Mouse (Mus musculus) adrenal gland, adult 18-20 months (tissue): ENCODE results near the gene Ddb2. TPM values are rescaled to one million over a fixed set of nuclear protein-coding genes. Genes with fewer than 3 reads are reported as not detected.
A peak's percentile ranks its signal among the peaks of the same experiment; 100 is the strongest.

Experiments used
- DNase-seq, 2 experiments: peaks; one replicate each; pipeline ENCODE4 v3.0.0; 2021 to 2022; ENCODE audit warnings: low spot score in 2 of 2
- long read RNA-seq, 2 experiments: library from polyadenylated mRNA; stranded (forward); transcript quantifications; one replicate each; pipeline ENCODE4 v2.0.0; 2021
- total RNA-seq, 2 experiments: library from RNA; stranded (reverse); gene quantifications; 1 replicate in 1 of 2; 2 replicates in 1 of 2; pipeline ENCODE4 v1.2.3; 2021

Ddb2 gene
- total RNA-seq, result 1 to 10 TPM; 8.2 to 8.4 TPM
- long read RNA-seq, experiment 1, partial matches to known transcripts, result 0 of 6 reads
- long read RNA-seq, experiment 1, other reads (novel, unspliced or antisense), result 4 of 6 reads
- long read RNA-seq, experiment 2, partial matches to known transcripts, result 0 of 5 reads
- long read RNA-seq, experiment 2, other reads (novel, unspliced or antisense), result 1 of 5 reads

GRCm38 (mm10) chr2:91236601-91237510, at the start of gene Ddb2:
Ddb2 (minus strand) TSS chr2:91236982.
- DNase-seq, result peak; percentile 88

GRCm38 (mm10) chr2:91285885-91286505, 49.2 kb upstream of the Ddb2 start:
- DNase-seq, result peak; percentile 81 to 85

- DNase-seq, result no peak
These were observed 47.8 kb upstream of the Ddb2 start for GRCm38 (mm10) chr2:91284375-91285199.

GRCm38 (mm10) chr2:91283972-91284371, 47.2 kb upstream of the Ddb2 start:
- no peak for DNase-seq

GRCm38 (mm10) chr2:91281366-91281765, 44.6 kb upstream of the Ddb2 start:
- DNase-seq, result no peak

GRCm38 (mm10) chr2:91279372-91279755, 42.6 kb upstream of the Ddb2 start:
- DNase-seq, result no peak

GRCm38 (mm10) chr2:91278749-91279371, 42.1 kb upstream of the Ddb2 start:
- DNase-seq, result peak in 1 of 2 experiments; percentile 47

- DNase-seq, result no peak
These were observed 32.9 kb upstream of the Ddb2 start for GRCm38 (mm10) chr2:91269687-91270133.

- DNase-seq, result no peak
These were observed 31.9 kb upstream of the Ddb2 start for GRCm38 (mm10) chr2:91268706-91269105.

GRCm38 (mm10) chr2:91268042-91268441, 31.3 kb upstream of the Ddb2 start:
- DNase-seq, result no peak

GRCm38 (mm10) chr2:91264711-91265681, 28.2 kb upstream of the Ddb2 start, which contains the start of gene Arfgap2:
Arfgap2 (plus strand) TSS chr2:91264974.
- DNase-seq, result peak; percentile 93 to 95

- no peak for DNase-seq
These were observed 27.2 kb upstream of the Ddb2 start for GRCm38 (mm10) chr2:91263692-91264660.

- DNase-seq, result no peak
These were observed 22.7 kb upstream of the Ddb2 start for GRCm38 (mm10) chr2:91259493-91259892.

GRCm38 (mm10) chr2:91258830-91259229, 22.0 kb upstream of the Ddb2 start:
- DNase-seq, result no peak

GRCm38 (mm10) chr2:91258054-91258453, 21.3 kb upstream of the Ddb2 start:
- DNase-seq, result no peak

- DNase-seq, result peak in 1 of 2 experiments; percentile 48
These were observed 20.6 kb upstream of the Ddb2 start for GRCm38 (mm10) chr2:91257126-91257980.
